Comparison of ENCODE assay signal across 8 mouse cellular contexts in genomic region chr2:167941745-167942176, GRCm38 (mm10). TPM values are rescaled to one million over a fixed set of nuclear protein-coding genes. Genes with fewer than 3 reads are reported as not detected.
DNase-seq lines count a peak whose midpoint lies in the region; ATAC-seq and TF ChIP-seq lines count a peak whose summit lies in the region.

No protein-coding gene starts in this region.

- DNase-seq in forebrain, embryonic 10.5 days (ENCODE audit: extremely low spot score, low spot score): no peak
- no peak for DNase-seq in embryo, embryonic 9.5 days (ENCODE audit: extremely low spot score)
- DNase-seq in left cerebral cortex, adult 8-10 months (ENCODE audit: low spot score in 2 of 2): no peak
- DNase-seq in kidney, adult 2 months: no peak

- peaks cover 81% of the 10 kb centered on the region for H3K79me3 ChIP-seq in C2C12 (ENCODE audit: low read depth)

- no peaks in the 10 kb centered on the region for H3K9me3 ChIP-seq in forebrain, embryonic 12.5 days
- no peaks in the 10 kb centered on the region for H3K9me3 ChIP-seq in forebrain, embryonic 10.5 days
- H3K9me3 ChIP-seq in embryonic facial prominence, embryonic 15.5 days (replicated peaks): no peaks in the 10 kb centered on the region

- no peak for TF ChIP-seq CTCF in C2C12 (IDR thresholded peaks at IDR 0.05; ENCODE audit: control insufficient read depth, insufficient read depth, insufficient read length)
- TF ChIP-seq CTCF in kidney, adult 2 months (conservative IDR thresholded peaks at IDR 0.05; ENCODE audit: insufficient read depth, insufficient read length, low read depth, low read length): no peak

- ATAC-seq in forebrain, embryonic 12.5 days (ENCODE audit: low FRiP score): no peak
- ATAC-seq in embryonic facial prominence, embryonic 15.5 days (ENCODE audit: insufficient number of reproducible peaks, low FRiP score, low TSS enrichment, low read depth): 0 out of 2 replicates have a peak, but pooled peaks have one; percentile 7
- ATAC-seq in megakaryocyte progenitor cell, adult 5-6 weeks (replicated peaks; ENCODE audit: poor library complexity): peak; percentile 66

- no peaks in the 10 kb centered on the region for H3K27me3 ChIP-seq in forebrain, embryonic 12.5 days
- H3K27me3 ChIP-seq in forebrain, embryonic 10.5 days (ENCODE audit: poor library complexity, severe bottlenecking): no peaks in the 10 kb centered on the region
- no peaks in the 10 kb centered on the region for H3K27me3 ChIP-seq in C2C12 (ENCODE audit: control insufficient read depth, insufficient read depth, insufficient read length)
- H3K27me3 ChIP-seq in embryonic facial prominence, embryonic 15.5 days: no peaks in the 10 kb centered on the region
- H3K27me3 ChIP-seq in kidney, adult 2 months (replicated peaks; ENCODE audit: control insufficient read depth, insufficient read depth, low read length): no peaks in the 10 kb centered on the region

- no peak for TF ChIP-seq POLR2A in kidney, adult 2 months (IDR thresholded peaks at IDR 0.05; ENCODE audit: low read depth, low read length)

- no peaks in the 10 kb centered on the region for H3K36me3 ChIP-seq in forebrain, embryonic 12.5 days (replicated peaks)
- H3K36me3 ChIP-seq in forebrain, embryonic 10.5 days (replicated peaks): 0 out of 2 replicates have a peak, but pooled peaks cover 3% of the 10 kb centered on the region
- peaks cover 8% of the 10 kb centered on the region for H3K36me3 ChIP-seq in C2C12 (ENCODE audit: control insufficient read depth, insufficient read depth)
- no peaks in the 10 kb centered on the region for H3K36me3 ChIP-seq in embryonic facial prominence, embryonic 15.5 days
- no peaks in the 10 kb centered on the region for H3K36me3 ChIP-seq in kidney, adult 2 months (ENCODE audit: control insufficient read depth, insufficient read depth, low read length)

- H3K4me3 ChIP-seq in forebrain, embryonic 12.5 days (replicated peaks): no peak overlapping the region
- no peak overlapping the region for H3K4me3 ChIP-seq in forebrain, embryonic 10.5 days
- H3K4me3 ChIP-seq in C2C12 (ENCODE audit: insufficient read depth, poor library complexity, severe bottlenecking): no peak overlapping the region
- H3K4me3 ChIP-seq in embryonic facial prominence, embryonic 15.5 days (replicated peaks): no peak overlapping the region
- no peak overlapping the region for H3K4me3 ChIP-seq in kidney, adult 2 months (ENCODE audit: insufficient read depth, low read depth, low read length)

- 0 out of 2 replicates have a peak overlapping the region, but pooled peaks have one; percentile 13 for H3K4me2 ChIP-seq in forebrain, embryonic 12.5 days
- H3K4me2 ChIP-seq in embryonic facial prominence, embryonic 15.5 days (replicated peaks): peak overlapping the region; percentile 27

- 47% methylated on average over 6 of the region's 6 CpGs for WGBS in forebrain, embryonic 12.5 days
- WGBS in forebrain, embryonic 10.5 days: 53% methylated on average over 6 of the region's 6 CpGs
- 47% methylated on average over 6 of the region's 6 CpGs for WGBS in embryonic facial prominence, embryonic 15.5 days
- WGBS in kidney, adult 2 months: 47% methylated on average over 6 of the region's 6 CpGs

- no peak overlapping the region for H3ac ChIP-seq in C2C12 (ENCODE audit: control insufficient read depth, insufficient read length, low read depth)

- H3K9ac ChIP-seq in forebrain, embryonic 12.5 days: no peak overlapping the region
- no peak overlapping the region for H3K9ac ChIP-seq in embryonic facial prominence, embryonic 15.5 days

- H3K4me1 ChIP-seq in forebrain, embryonic 12.5 days: peaks cover 74% of the 10 kb centered on the region
- peaks cover 67% of the 10 kb centered on the region for H3K4me1 ChIP-seq in forebrain, embryonic 10.5 days
- peaks cover 68% of the 10 kb centered on the region for H3K4me1 ChIP-seq in embryonic facial prominence, embryonic 15.5 days
- peaks cover 28% of the 10 kb centered on the region for H3K4me1 ChIP-seq in kidney, adult 2 months (ENCODE audit: control insufficient read depth, insufficient read depth, low read length)

- H3K27ac ChIP-seq in forebrain, embryonic 12.5 days: peak overlapping the region; percentile 76
- no peak overlapping the region for H3K27ac ChIP-seq in forebrain, embryonic 10.5 days
- peak overlapping the region; percentile 87 for H3K27ac ChIP-seq in embryonic facial prominence, embryonic 15.5 days (replicated peaks)
- H3K27ac ChIP-seq in kidney, adult 2 months (ENCODE audit: insufficient read depth, low read depth, low read length): no peak overlapping the region; the same call in 1 of the 2 replicates

- peaks cover 100% of the 10 kb centered on the region for H3K79me2 ChIP-seq in C2C12 (ENCODE audit: control insufficient read depth, insufficient read depth)

TF ChIP-seq in C2C12, 6 proteins besides CTCF, POLR2A, EP300 and RAD21:
- TF ChIP-seq MAX (IDR thresholded peaks at IDR 0.05) (peak; percentile 4), CEBPB (IDR thresholded peaks at IDR 0.05; ENCODE audit: low read depth) (no peak), MYOG (IDR thresholded peaks at IDR 0.05; ENCODE audit: control insufficient read depth, extremely low read depth, insufficient read length) (no peak), USF1 (IDR thresholded peaks at IDR 0.05; ENCODE audit: low read depth) (no peak), FOSL1 (IDR thresholded peaks at IDR 0.05; ENCODE audit: insufficient read depth, low read length, poor library complexity, severe bottlenecking) (no peak)
TF ChIP-seq in C2C12: peak in this region for 1.

RNA-seq across cellular contexts. Expression of gene Ptpn1, which starts 9.9 kb away (rescaled TPM):
- 94.1 and 104 TPM in 2 replicates for polyA plus RNA-seq in forebrain, embryonic 12.5 days (2016; fragmentation: Nextera tagmentation; extraction: Ambion mirVana)
- polyA plus RNA-seq in forebrain, embryonic 10.5 days (2016; fragmentation: Nextera tagmentation; extraction: Ambion mirVana): 66.0 and 66.4 TPM in 2 replicates
- polyA plus RNA-seq in C2C12 (2012; fragmentation: generic; extraction: Trizol): 64.6 TPM
- polyA plus RNA-seq in embryonic facial prominence, embryonic 15.5 days (2015; fragmentation: Nextera tagmentation; extraction: Ambion mirVana): 60.6 and 61.5 TPM in 2 replicates
- total RNA-seq in megakaryocyte progenitor cell, adult 5-6 weeks (2015): 13.8 and 15.8 TPM in 2 replicates
- 58.4 and 65.8 TPM in 2 replicates for total RNA-seq in megakaryocyte progenitor cell, adult 5-6 weeks (2017)
- total RNA-seq in left cerebral cortex, adult 8-10 months (2022): 10 to 100 TPM; 40.0 to 54.9 (median 50.1) TPM
- polyA plus RNA-seq in kidney, adult 2 months (2012; rRNA removed): 29.9 and 31.0 TPM in 2 replicates

Comparison
In these comparisons a context has a peak if more than half of its experiments do, and no peak if none do; other contexts are left out.
1. H3K27ac ChIP-seq: peak in forebrain, embryonic 12.5 days (single experiment) and embryonic facial prominence, embryonic 15.5 days (single experiment); none in forebrain, embryonic 10.5 days (single experiment) and kidney, adult 2 months (single experiment).